Mouse (Mus musculus): Measurements from ENCODE around the gene Ccdc107.
"Not testable (repeated sequence)": the region's sequence is repeated elsewhere in the genome, so short reads cannot be mapped to it uniquely, and the experiment has no call there.

Gene Ccdc107

DNA sequence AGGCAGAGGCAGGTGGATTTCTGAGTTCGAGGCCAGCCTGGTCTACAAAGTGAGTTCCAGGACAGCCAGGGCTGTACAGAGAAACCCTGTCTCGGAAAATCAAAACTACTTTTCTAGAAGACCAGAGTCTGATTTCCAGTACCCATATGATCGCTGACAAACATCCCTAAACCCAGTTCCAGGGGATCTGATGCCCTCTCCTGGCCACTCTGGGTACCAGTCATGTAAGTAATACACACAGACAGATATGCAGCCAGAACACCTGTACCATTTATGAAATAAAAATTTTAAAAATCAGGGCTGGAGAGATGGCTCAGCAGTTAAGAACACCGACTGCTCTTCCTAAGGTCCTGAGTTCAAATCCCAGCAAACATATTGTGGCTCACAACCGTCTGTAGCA lies 7.0 kb upstream of the Ccdc107 start:
- DNase-seq (ENCODE audit: low spot score in 2 of 2) = not testable (repeated sequence)

DNA sequence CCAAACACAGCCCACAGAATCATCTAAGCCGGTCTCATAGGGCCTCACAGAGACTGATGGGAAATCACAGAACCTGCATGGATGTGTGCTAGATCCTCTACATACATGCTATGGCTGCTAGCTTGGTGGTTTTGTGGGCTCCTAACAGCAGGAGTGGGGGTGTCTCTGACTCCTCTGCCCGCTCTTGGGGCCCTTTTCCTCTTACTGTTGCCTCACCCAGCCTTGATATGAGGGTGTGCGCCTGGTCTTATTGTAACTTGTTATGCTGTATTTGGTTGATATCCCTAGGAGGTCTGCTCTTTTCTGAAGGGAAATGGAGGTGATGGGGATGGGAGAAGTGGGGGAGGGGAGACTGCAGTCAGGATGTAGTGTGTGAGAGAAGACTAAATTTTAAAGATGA lies 3.1 kb upstream of the Ccdc107 start:
- DNase-seq (ENCODE audit: low spot score in 2 of 2) = no peak

DNA sequence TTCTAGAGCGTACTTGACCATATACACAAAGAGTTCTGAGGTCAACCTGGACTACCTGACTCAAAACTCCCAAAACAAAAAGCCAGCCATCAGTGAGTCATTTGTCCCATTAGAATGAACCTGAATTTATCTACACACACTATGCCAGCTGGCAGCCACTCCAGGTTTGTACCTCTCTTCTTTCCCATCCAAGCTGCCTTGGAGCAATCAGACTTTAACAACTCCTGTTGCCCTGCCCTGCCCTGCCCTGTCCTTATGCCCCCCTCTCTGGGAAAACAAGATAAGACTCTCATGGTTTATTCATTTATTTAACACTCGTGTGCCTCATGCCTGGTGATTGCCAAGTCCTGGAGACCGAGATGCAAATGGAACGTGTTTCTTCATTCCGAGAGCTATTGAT lies 1.9 kb upstream of the Ccdc107 start:
- no peak for DNase-seq (ENCODE audit: low spot score in 2 of 2)

DNA sequence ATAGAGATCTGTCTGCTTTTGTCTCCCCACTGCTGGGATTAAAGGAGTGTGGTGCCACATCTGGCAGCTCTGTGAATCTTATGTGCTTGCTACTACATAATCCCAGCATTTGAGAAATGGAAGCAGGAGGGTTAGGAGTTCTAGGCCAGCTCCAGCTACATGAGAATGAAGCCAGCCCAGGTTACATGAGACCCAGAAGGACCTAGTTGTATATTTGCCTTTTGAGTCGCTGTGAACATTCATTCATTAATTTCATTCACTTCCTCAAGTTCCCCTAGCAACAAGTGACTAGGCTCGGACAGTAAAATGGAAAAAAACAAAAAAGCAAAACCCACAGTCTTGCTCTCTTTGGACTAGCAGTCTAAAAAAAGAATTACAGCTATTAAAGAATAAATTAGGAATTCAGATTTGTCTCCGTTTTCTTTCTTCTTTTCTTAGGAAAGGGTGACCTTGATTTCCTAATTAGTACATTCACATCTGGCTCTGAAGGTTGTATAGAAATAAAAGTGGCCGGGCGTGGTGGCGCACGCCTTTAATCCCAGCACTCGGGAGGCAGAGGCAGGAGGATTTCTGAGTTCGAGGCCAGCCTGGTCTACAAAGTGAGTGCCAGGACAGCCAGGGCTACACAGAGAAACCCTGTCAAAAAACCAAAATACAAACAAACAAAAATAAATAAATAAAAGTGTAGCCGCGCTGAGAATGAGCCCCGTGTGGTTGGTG lies 439 bp upstream of the Ccdc107 start:
- DNase-seq (ENCODE audit: low spot score in 2 of 2) = no peak

DNA sequence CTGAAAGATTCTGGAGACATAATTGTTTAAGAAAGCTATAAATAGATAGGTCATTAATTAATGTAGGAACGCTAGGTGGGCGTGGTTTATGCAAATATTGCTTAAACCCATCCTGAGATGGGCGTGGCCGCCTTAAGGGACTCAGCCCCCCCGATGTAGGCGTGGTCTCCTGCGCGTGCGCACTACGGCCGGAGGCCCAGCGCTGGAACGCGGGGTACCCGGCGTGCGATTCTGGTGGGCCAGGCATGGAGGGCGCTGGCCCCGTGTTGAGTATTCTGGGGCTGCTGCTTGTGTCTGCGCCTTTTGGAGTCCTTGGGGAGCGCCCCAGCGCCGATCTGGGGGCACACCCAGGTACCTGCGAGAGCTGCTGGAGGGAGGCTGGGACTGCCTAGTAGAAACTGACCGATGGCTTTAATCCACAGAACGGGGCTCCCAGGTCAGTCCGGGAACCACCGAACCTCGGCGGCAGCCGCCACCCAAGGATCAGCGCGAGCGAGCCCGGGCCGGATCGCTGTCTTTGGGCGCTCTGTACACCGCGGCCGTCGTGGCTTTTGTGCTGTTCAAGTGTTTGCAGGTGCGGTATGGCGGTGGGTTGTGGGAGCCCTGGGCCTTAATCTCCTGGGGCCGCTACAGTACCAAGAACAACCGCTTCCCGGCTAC lies 616 bp downstream of the Ccdc107 start:
- DNase-seq (ENCODE audit: low spot score in 2 of 2) = peak; percentile 97 to 98

DNA sequence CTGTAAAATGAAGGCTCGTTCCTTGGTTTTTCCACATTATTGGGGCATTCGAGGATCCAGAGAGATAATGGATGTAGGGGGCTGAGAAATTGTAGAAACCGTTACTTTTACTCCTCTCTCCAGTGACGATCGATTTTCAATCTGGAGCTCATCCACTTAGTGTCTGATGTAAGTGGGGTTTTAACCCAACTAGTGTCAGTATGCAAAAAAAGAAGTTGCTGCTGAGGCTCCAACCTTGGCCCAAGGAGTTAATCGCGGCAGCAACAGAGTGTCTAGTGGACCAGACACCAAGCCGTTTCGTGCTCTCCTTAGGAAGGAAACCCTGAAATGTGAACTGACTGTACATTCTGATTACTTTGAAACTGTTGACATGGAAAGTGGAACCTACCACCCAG lies 1.1 kb downstream of the Ccdc107 start:
- no peak for DNase-seq (ENCODE audit: low spot score in 2 of 2)

DNA sequence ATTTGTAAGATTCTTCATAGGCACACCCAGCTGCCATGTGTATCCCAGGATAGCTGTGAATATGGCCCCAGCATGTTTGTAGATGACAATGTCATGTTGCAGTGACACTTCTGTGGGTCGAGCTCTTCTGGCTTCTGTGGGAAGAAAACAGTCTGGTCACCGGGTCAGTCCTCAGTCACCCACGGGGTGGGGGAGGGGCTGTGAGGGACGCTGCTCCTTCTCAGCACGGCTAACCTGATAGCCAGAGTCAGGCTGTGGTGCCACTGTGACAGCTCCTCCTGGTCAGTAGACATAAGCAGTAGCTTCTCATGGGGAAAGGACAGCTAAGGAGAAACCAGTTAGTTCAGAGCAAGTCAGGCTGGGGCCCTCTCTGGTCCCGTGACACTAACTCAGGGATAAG lies 3.9 kb downstream of the Ccdc107 start:
- no peak for DNase-seq (ENCODE audit: low spot score in 2 of 2)

DNA sequence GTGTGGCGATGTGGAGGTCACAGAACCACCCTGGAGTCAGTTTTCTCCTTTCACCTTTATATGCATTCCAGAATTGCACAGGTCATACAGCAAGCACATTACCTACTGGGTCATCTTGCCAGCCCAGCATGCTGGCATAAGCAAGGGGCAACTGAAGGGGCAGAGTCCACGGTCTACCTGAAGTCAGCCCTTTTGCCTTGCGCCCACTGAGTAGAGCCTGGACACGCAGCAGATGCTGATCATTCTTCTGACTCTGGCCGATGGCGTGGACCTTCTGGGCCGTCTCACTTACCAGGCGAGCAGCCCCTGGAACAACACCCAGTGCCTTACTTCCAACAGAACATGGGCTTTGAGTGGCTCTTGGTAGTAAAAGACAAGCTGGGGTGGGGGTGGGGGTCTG lies 4.7 kb downstream of the Ccdc107 start:
- no peak for DNase-seq (ENCODE audit: low spot score in 2 of 2)

DNA sequence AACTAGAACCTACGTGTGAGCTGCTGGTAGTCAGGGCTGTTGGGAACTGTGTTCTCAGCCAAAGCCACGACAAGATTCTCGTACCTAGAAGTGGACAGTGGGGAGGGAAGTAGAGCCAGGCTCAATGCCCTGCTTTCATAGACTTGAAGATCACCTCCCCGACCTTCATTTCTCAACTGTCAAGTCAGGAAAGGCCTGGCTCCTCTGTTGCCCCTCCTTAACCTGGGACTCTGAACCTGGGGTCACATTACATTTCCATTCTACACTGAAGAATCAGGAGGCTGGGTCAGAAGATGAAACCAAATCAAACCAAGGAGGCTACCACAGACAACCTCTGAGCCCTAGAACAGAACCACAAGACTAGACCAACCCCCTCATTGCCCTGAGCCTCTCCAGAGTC lies 5.2 kb downstream of the Ccdc107 start:
- DNase-seq (ENCODE audit: low spot score in 2 of 2) = no peak

DNA sequence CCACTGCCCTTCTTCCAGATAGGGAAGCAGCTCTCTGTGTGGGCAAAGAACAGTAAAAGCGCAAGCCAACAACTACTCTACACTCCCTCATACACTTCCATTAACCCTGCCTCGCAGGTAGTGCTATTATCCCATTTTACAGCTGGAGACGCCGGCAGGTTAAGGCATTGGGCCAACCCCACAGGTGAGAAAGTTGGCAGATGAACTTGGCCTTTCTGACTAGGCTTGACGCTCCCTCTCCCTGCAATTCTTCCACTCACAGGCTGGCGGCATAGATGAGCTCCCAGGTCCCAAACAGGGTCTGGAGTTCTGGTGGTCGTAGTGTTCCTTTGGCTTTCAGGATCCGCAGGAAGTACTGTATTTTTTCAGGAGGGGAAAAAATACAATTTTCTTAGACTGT lies 6.3 kb downstream of the Ccdc107 start:
- no peak for DNase-seq (ENCODE audit: low spot score in 2 of 2)

DNA sequence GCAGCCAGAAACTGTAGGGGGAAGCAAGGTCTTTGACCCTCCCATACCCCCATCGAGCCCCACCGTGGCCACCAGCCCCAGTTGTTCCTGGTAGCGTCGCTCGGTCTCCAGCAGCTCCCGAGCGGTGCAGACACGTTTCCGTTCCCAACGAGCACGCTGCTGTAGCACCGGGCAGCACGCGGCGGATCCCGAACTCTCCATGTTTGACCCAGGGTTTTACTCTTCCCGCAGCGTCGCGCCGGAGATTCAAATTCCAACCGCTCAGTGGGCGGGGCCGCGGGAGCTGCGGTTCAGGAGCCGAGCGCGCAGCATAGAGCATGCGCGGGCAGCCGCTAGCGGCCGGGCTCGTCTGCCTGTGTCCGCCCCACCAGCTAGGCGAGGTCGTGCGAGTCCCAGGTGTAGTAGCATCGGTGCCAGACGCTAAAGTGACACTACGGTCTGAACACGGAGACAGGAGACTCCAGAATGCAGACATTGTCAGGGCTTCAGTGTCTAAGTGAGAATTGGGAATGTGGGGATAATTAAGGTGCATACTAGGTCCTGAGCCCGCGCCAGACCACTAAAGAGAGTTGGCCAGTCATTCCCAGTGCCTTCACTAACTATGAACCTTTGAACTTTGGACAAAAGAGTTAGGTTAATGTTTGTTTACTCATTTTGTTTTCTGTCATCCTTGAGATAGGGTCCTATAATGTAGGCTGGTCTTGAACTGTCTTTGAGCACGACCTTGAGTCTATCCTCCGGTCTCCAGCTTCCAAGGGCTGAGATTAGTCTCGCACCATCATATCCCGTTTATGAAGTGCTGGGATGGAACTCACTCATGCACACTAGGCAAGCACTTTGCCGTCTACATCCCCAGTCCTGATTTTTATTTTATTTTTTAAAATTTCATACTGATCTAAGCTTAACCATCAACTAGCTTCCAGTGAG lies 7.0 kb downstream of the Ccdc107 start, which contains the start of gene Arhgef39:
Gene Arhgef39 (minus strand): TSS at position 289 of the 927 bp plus-strand sequence.
- peak; percentile 74 to 75 for DNase-seq (ENCODE audit: low spot score in 2 of 2)

DNA sequence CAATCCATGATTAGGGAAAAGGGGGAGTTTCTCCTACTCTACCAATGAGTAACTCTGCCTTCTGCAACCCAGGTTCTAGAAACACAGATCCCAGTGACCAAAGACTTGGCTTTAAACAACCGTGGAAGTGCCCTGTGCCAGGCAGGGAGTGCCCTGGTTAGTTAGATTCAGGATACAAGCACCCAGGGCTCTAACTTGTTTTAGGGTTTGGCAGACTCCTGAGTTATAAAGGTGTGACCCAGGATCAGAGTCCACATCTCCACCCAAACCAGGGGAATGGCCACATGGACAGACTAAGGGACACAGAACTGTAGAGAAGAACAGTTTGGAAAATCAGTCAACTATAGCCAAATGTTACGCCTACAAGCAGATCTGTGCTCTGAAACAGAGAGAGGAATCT lies 10.3 kb downstream of the Ccdc107 start:
- DNase-seq (ENCODE audit: low spot score in 2 of 2) = no peak

DNA sequence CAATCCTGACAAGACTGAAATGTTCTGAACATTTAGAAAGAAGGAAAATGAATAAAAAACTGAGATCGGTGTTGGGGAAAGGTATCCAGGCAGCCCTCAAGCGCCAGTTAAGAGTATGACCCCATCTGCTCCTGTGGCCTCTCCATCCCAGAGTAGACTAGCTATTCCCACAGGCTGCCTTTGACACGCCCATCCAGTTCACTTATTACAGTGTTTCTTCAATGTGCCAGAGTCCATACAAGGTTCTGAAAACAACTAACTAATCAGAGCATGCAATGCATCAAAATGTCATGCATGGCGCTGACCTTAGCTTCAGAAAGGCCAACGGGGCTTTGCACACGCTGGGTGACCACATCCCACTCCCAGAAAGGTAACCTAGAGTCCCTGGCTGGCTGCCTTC lies 10.8 kb downstream of the Ccdc107 start:
- no peak for DNase-seq (ENCODE audit: low spot score in 2 of 2)

DNA sequence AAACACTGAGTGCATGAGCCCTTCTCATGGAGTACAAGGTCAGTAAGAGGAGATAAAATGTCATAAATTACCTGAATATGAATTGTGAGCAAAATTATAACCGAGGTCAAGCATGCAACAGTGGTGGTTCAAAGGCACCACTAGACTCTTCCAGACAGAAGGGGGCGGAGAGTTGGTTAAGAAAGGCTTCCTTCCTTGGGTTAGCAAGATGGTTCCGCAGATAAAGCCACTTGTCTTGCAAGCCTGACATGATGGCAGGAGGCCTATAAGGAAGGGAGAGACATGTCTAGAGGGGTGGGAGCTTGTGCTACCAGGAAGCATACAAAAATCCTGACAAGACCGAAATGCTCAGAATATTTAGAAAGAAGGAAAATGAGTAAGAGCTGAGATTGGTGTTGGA lies 11.6 kb downstream of the Ccdc107 start:
- DNase-seq (ENCODE audit: low spot score in 2 of 2) = no peak

DNA sequence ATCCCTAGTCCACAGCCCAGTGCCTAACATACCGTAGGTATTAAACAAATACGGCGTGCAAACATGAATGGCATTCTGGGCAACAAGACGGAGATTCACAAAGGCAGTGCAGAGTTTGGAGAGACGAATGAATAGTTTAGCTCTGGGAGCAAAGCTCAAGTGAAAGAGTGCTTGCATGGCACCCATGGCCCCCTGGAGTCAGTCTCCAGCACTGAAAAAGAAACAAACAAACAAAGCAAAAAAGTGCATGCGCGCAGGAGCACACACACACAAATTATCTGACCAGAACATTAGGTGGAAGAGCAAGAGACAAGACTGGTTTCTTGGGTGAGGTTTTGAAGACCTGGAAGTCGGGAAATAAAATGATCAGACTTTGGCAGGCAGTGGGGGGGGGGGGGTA lies 13.4 kb downstream of the Ccdc107 start:
- no peak for DNase-seq (ENCODE audit: low spot score in 2 of 2)

DNA sequence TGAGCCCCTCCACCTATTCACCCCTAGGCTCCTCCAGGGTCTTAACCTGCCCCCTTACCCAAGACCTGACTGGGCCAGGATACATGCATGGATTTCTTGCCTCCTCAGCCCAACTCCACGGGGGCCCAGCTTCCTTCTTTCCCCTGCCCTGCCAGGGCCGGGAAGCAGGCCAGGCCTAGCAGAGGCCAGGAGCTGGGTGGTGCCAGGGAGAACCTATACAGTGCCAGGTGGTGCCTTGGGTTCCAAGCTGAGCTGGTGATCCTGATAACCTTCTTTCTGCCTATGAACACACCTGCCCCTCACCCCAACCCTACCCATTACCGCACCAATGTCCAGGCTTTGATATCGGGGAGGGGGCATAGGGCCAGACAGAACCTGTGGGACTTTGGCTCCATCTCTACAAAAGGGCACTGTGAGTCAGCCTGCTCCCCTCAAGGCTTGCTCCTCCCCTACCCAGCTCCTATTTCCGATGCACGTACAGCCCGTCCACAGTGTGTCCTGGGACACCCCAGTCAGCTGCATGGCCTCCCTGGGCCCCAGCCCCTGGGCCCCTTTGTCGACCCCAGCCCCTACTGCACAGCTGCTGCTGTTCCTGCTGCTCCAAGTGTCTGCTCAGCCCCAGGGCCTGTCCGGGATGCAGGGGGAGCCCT lies 14.0 kb downstream of the Ccdc107 start, which contains the start of gene Car9:
Gene Car9 (plus strand): TSS at position 431 of the 650 bp plus-strand sequence.
- no peak for DNase-seq (ENCODE audit: low spot score in 2 of 2)

DNA sequence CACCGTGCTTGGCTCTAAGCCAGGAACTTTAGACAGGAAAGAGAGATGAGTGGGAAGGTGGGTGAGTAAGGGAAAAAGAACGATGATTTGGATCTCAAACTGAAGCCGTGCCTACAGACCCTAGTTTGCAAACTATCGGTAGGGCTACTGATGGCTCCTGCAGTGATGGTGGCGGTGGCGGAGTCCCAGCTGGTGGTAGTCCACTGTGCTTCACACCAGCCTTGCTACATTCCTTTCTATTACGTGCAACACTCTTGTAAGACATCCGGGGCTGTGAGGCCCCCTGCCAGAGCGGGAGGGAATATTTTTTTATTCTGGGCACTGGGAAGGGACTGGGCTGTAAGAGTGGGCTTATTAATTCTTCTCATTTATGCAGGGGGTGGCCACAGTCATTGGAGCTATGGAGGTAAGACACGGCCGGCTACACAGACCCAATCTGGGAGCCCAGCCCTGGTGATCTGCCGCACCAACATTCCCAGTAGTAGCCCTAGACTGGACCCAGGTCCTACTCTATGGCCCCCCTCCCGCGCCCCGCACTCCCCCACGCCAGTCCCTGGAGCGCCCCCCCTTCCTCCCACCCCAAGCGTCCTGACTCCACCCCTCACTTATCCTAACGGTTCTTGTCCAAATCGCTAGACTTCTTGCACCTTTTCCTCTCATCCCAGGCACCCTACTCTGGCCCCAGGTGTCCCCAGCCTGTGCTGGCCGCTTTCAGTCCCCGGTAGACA lies 15.4 kb downstream of the Ccdc107 start:
- DNase-seq (ENCODE audit: low spot score in 2 of 2) = no peak

DNA sequence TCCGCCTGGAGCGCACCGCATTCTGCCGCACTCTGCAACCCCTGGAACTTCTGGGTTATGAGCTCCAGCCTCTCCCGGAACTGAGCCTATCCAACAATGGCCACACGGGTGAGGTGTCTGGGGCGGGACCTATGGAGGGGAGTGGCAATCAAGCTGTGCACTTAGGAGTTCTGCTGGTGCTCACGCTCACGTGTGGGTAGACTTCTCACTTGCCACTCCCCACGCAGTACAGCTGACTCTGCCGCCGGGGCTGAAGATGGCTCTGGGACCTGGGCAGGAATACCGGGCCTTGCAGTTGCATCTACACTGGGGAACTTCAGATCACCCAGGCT lies 15.9 kb downstream of the Ccdc107 start:
- DNase-seq (ENCODE audit: low spot score in 2 of 2) = no peak

DNA sequence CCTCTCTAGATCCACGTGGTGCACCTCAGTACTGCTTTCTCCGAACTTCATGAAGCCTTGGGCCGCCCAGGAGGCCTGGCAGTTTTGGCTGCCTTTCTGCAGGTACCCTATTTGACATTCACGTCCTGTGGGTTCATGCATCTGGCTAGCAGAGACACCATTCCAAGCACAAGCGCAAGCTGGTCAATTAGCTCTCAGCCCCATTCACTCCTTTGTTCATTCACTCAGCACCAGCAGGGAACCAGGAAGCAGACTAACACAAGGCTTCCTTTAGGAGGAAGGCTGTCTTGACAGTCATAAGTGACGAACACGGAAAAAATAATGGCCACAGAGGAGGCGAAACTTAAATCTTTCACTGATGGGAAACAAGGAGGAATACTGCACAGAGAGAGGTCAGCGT lies 16.4 kb downstream of the Ccdc107 start:
- DNase-seq (ENCODE audit: low spot score in 2 of 2) = no peak

DNA sequence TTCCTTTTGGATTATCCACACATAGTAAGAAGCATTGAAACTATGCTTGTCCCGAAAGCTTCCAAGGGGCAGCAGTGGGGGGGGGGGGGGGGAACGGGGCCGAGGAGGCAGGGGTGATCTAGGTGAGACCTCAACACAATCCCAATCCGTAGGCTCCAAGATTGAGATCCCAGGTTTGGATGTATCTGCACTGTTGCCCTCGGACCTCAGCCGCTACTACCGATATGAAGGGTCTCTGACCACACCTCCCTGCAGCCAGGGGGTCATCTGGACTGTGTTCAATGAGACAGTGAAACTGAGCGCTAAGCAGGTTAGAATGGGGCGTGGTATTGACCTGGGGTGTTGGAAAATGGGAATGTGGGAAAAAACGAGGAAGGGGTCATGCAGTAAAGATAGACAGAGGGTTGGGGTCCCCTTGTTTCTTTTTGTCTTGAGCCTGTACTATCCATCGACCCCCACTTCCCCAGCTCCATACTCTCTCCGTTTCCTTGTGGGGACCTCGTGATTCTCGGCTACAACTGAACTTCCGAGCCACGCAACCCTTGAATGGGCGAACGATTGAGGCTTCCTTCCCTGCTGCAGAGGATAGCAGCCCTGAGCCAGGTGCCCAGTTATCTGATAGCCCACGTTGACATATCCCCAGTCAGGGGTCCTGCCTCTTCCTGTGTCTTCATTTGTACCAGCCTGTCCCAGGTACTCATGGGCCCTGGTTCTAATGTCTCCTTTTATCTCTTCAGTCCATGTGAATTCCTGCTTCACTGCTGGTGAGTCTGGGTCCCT lies 19.2 kb downstream of the Ccdc107 start:
- DNase-seq (ENCODE audit: low spot score in 2 of 2) = no peak

DNA sequence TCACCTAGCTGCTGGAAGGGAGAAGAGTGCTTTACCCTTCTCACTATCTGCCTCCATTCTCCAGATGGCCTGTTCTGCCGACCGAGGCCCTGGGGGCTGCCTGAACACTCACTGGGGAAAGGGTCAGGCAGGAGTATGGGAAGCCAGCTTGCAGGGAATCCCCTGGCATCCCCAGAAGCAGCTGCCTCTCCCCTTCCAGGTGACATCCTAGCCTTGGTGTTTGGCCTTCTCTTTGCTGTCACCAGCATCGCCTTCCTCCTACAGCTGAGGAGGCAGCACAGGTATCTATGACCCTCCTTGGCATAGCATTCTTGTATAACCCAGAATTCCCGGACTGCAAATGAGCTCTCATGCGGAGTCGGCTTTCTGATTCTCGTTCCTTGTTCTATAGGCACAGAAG lies 20.0 kb downstream of the Ccdc107 start:
- DNase-seq (ENCODE audit: low spot score in 2 of 2) = no peak

Measured in heart, adult 9 months (tissue).